Mouse (Mus musculus) midbrain, embryonic 14.5 days (tissue): ENCODE measurements at regions not wholly inside any gene's neighbourhood (a gene's known extent, or its start where the extent isn't known, plus 50 kb on each side); places are given as distances from the start of the nearest gene placed in this dataset.

Experiments used
- ATAC-seq: fragments of 200-750 bp; cut with Nextera tagmentation; 2 replicates; pipeline ENCODE4 v1.8.0; 2017; ENCODE audit warnings: moderate number of reproducible peaks, moderate library complexity; ENCODE audit not compliant: low FRiP score, low TSS enrichment
- DNase-seq: peaks from one replicate; pipeline ENCODE4 v3.0.0-alpha.2; 2015
- H3K27ac ChIP-seq: fragments of 300-500 bp; sonication (generic); replicated peaks from 2 replicates; pipeline ENCODE4 v1.5.1; 2014; ENCODE audit warnings: mild to moderate bottlenecking, low read depth, low read length, moderate library complexity
- H3K27me3 ChIP-seq: fragments of 300-500 bp; sonication (generic); 2 replicates; pipeline ENCODE4 v1.6.1; 2014; ENCODE audit warnings: low read length, control low read depth, mixed read lengths; ENCODE audit not compliant: control insufficient read depth, insufficient read depth
- H3K36me3 ChIP-seq: fragments of 300-500 bp; sonication (generic); 2 replicates; pipeline ENCODE4 v1.6.1; 2014; ENCODE audit warnings: low read length, control low read depth; ENCODE audit not compliant: control insufficient read depth, insufficient read depth
- H3K4me1 ChIP-seq: fragments of 300-500 bp; sonication (generic); 2 replicates; pipeline ENCODE4 v1.6.1; 2014; ENCODE audit warnings: mild to moderate bottlenecking, antibody characterized with exemption, low read length, control low read depth; ENCODE audit not compliant: control insufficient read depth, insufficient read depth
- H3K4me2 ChIP-seq: fragments of 300-500 bp; sonication (generic); 2 replicates; pipeline ENCODE4 v1.6.1; 2014; ENCODE audit warnings: mild to moderate bottlenecking, low read length, moderate library complexity
- H3K4me3 ChIP-seq: fragments of 300-500 bp; sonication (generic); replicated peaks from 2 replicates; pipeline ENCODE4 v1.5.1; 2014; ENCODE audit warnings: low read depth, low read length
- H3K9ac ChIP-seq: fragments of 300-500 bp; sonication (generic); replicated peaks from 2 replicates; pipeline ENCODE4 v1.6.1; 2014; ENCODE audit warnings: mild to moderate bottlenecking, low read length, moderate library complexity
- H3K9me3 ChIP-seq: fragments of 300-500 bp; sonication (generic); 2 replicates; pipeline ENCODE4 v1.6.1; 2016; ENCODE audit warnings: low read length, control low read depth, mixed read lengths; ENCODE audit not compliant: control insufficient read depth
- WGBS: fragments of 180-500 bp; shearing (Covaris S2); extraction: QIAGEN DNeasy Blood & Tissue Kit; methylation state at CpG from one replicate; pipeline ENCODE4 v1.1.7; 2014; 5-methylcytosine and 5-hydroxymethylcytosine counted together

DNA sequence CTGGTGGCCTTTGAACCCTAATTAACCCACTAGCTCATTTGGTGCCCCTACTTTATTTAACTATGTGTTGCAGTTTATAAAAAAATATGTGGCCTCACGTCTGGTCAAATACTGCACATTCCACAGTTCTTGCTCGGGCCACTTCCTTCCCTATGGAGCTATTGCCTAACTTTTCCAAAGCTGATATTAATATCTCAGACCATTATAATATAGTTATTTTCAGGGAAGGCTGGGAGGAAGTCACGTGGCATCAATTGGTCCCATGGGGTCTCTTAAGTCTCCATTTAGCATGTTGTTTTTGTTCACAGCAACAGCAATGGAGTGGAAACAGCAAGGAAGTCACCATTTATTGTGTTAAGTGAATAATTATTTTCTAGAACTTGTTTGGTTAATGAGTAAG is 292.9 kb downstream of the Hlx start:
- DNase-seq (no peak), ATAC-seq (no peak)
- Histone ChIP-seq H3K4me3 (no peak overlapping the region), H3K9me3 (no peaks in the 10 kb centered on the region), H3K27ac (no peak overlapping the region), H3K36me3 (no peaks in the 10 kb centered on the region), H3K4me2 (no peak overlapping the region), H3K9ac (no peak overlapping the region), H3K4me1 (no peaks in the 10 kb centered on the region), H3K27me3 (no peaks in the 10 kb centered on the region)
- 85% methylated on average over 3 of the region's 3 CpGs for WGBS

DNA sequence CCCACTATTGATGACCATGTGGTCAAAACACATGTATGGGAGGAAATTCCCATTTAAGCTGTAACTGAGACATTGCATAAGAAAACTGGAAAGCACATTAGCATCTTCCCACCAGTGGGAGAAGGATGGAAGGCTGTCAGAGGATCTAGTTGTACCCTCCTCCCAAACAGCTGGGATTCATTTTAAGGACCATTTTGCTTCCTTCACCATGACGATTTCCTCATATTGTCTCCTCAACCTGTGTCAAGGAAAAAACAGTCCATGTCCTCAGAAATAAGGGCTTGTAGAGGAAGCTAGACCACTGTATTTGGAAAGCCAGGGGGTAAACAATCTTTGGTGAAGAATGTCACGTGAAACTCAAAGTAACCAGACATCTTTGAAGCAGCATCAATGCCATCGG is 296.0 kb downstream of the Hlx start:
- WGBS = 87% methylated on average over 3 of the region's 3 CpGs
- Histone ChIP-seq H3K9ac (no peak overlapping the region), H3K4me1 (no peaks in the 10 kb centered on the region), H3K9me3 (no peaks in the 10 kb centered on the region), H3K27me3 (no peaks in the 10 kb centered on the region), H3K36me3 (no peaks in the 10 kb centered on the region), H3K4me2 (no peak overlapping the region), H3K27ac (no peak overlapping the region), H3K4me3 (no peak overlapping the region)
- ATAC-seq (no peak), DNase-seq (no peak)

- H3K4me2 ChIP-seq = no peak overlapping the region
- H3K9ac ChIP-seq = no peak overlapping the region
- DNase-seq (no peak), ATAC-seq (no peak)
- no peaks in the 10 kb centered on the region for H3K36me3 ChIP-seq
- no peaks in the 10 kb centered on the region for H3K4me1 ChIP-seq
- H3K27me3 ChIP-seq = no peaks in the 10 kb centered on the region
- H3K4me3 ChIP-seq = no peak overlapping the region
- no peaks in the 10 kb centered on the region for H3K9me3 ChIP-seq
- 42% methylated on average over 8 of the region's 8 CpGs for WGBS
- no peak overlapping the region for H3K27ac ChIP-seq
Measured at GRCm38 (mm10) chr1:184428612-184429011, 303.8 kb downstream of the Hlx start.

DNA sequence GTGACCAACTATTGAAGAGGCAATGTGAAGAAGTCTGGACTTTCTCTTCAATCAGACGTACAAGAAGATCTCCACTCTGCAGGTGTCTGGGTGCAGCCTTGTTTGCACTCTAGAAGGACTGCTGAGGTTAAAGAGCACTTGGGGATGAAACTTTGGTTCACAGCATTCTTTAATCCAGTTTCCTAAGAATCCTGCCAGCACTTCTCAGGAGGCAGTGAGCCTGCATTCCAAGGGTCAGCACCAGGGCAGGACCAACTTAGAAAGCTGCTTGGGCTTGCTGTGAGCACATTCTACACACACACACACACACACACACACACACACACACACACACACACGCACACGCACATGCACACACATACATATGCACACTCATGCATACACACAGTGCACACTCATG is 304.4 kb downstream of the Hlx start:
- no peak for ATAC-seq
- WGBS = 80% methylated on average over 3 of the region's 3 CpGs

DNA sequence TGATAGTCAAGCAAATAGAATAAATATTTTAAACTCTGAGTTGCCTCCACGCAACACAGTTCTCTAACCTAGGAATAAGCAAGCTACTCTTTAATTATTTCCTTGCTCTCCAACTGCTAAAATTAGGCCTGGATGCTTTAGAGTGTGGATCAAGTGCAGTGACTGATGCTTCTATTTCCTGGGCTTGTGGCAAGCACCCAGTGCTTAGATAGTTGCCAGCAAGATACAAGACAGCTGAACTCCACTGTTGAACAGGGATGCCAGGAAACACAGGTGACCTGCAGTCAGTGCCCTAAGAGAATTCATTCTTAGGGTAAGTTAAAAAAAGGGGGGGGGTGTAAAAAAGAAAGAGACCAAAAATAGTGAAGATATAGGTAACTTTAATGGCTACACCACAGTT is 306.7 kb downstream of the Hlx start:
- no peak for ATAC-seq

More for the DNA sequence above, 304.4 kb downstream of the Hlx start:
- Histone ChIP-seq H3K4me3 (no peak overlapping the region), H3K36me3 (no peaks in the 10 kb centered on the region), H3K9me3 (no peaks in the 10 kb centered on the region), H3K4me1 (no peaks in the 10 kb centered on the region), H3K27ac (no peak overlapping the region), H3K9ac (no peak overlapping the region), H3K27me3 (no peaks in the 10 kb centered on the region), H3K4me2 (no peak overlapping the region)
- DNase-seq = no peak

DNA sequence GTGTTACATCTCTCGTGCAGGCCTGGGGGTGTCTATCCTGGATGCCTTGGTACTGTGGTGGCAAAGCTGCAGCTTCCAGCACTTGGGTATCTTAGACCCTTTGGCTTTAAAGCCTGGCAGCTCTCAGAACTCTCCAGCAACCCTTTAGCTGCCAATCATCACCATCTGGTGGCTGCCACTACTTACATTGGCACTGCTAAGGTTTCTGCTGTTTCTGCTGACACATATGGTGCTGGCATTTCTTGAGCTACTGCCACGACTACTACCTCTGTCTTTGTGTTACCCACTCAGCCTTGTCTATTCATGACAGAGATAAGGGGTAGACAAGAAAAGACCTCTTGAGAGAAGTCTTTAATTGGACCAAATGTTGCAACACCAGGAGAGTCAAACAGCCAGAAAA is 308.4 kb downstream of the Hlx start:
- Histone ChIP-seq H3K9me3 (no peaks in the 10 kb centered on the region), H3K4me2 (no peak overlapping the region), H3K4me1 (no peaks in the 10 kb centered on the region), H3K27me3 (no peaks in the 10 kb centered on the region), H3K27ac (no peak overlapping the region), H3K36me3 (no peaks in the 10 kb centered on the region), H3K4me3 (no peak overlapping the region), H3K9ac (no peak overlapping the region)
- WGBS = 81% methylated on average over 2 of the region's 2 CpGs
- no peak for ATAC-seq
- DNase-seq = no peak

More for the DNA sequence above, 306.7 kb downstream of the Hlx start:
- Histone ChIP-seq H3K4me2 (no peak overlapping the region), H3K9me3 (no peaks in the 10 kb centered on the region), H3K27ac (no peak overlapping the region), H3K4me1 (no peaks in the 10 kb centered on the region), H3K9ac (no peak overlapping the region), H3K4me3 (no peak overlapping the region), H3K36me3 (no peaks in the 10 kb centered on the region), H3K27me3 (no peaks in the 10 kb centered on the region)
- no peak for DNase-seq
- 98% methylated on average over 1 of the region's 1 CpGs for WGBS

- ATAC-seq (no peak), DNase-seq (no peak)
- no peaks in the 10 kb centered on the region for H3K27me3 ChIP-seq
- WGBS = 95% methylated on average over 12 of the region's 12 CpGs
- H3K9me3 ChIP-seq = no peaks in the 10 kb centered on the region
- no peak overlapping the region for H3K4me2 ChIP-seq
- no peak overlapping the region for H3K9ac ChIP-seq
- no peaks in the 10 kb centered on the region for H3K36me3 ChIP-seq
- no peaks in the 10 kb centered on the region for H3K4me1 ChIP-seq
- H3K27ac ChIP-seq = no peak overlapping the region
- H3K4me3 ChIP-seq = no peak overlapping the region
Measured at GRCm38 (mm10) chr1:184412596-184412995, 319.8 kb downstream of the Hlx start.

GRCm38 (mm10) chr1:184411066-184411465 is 321.4 kb downstream of the Hlx start:
- no peaks in the 10 kb centered on the region for H3K4me1 ChIP-seq
- DNase-seq (no peak), ATAC-seq (no peak)
- no peak overlapping the region for H3K4me3 ChIP-seq
- no peak overlapping the region for H3K4me2 ChIP-seq
- H3K9ac ChIP-seq = no peak overlapping the region
- no peak overlapping the region for H3K27ac ChIP-seq
- no peaks in the 10 kb centered on the region for H3K36me3 ChIP-seq
- H3K9me3 ChIP-seq = no peaks in the 10 kb centered on the region
- 54% methylated on average over 3 of the region's 3 CpGs for WGBS
- H3K27me3 ChIP-seq = no peaks in the 10 kb centered on the region

DNA sequence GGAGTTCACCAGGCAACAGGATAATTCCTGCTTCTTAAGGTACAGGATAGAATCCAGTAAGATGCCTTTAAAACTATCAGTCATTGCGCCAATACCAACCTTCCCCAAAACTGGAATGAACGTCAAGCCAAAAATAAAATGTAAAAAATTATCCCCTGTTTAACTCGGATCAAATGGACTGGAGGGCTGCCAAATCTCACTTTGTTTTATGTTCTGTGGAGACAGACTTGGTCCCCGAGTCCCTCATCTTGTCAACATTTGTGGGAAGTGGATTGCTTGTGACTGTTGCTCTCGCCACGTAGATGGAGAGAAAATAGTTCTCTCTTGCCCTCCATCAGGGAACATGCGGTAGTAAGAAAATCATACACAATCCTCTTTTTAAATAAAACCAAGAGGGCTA is 322.4 kb downstream of the Hlx start:
- Histone ChIP-seq H3K9ac (no peak overlapping the region), H3K4me3 (no peak overlapping the region), H3K27me3 (no peaks in the 10 kb centered on the region), H3K36me3 (no peaks in the 10 kb centered on the region), H3K4me2 (no peak overlapping the region), H3K9me3 (no peaks in the 10 kb centered on the region), H3K27ac (no peak overlapping the region), H3K4me1 (no peaks in the 10 kb centered on the region)
- no peak for ATAC-seq
- 89% methylated on average over 7 of the region's 7 CpGs for WGBS
- no peak for DNase-seq
